Mouse (Mus musculus) urinary bladder, postnatal 36 days (tissue): ENCODE data around the gene Mtm1.

Experiments used
- DNase-seq, 2 experiments: peaks; one replicate each; pipeline ENCODE4 v3.0.0; 2022; ENCODE audit warnings: low spot score in 2 of 2, mixed read lengths in 1 of 2

The Mtm1 gene

GRCm38 (mm10) chrX:71210467-71210866 lies at the start of gene Mtm1:
Gene Mtm1 (plus strand): TSS chrX:71210767.
- no peak for DNase-seq

DNA sequence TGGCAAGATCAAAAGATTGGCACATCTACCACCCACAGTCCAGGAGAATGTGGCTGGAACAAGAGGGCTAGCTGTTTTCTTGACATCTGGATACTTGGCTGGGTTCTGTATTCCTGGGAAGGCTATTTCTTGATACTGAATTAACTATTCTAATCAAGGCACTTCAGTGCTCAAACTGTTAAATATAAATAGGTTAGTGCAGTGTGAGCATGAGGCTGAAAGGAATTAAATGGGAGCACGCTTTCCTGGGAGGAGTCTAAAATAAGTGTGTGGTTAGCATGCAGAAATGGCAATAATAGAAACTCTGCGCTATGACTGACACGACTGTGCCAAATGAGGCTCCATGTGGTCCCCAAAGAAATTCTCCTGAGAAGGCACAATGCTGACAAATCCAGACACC lies 29.0 kb upstream of the Mtm1 start:
- no peak for DNase-seq

DNA sequence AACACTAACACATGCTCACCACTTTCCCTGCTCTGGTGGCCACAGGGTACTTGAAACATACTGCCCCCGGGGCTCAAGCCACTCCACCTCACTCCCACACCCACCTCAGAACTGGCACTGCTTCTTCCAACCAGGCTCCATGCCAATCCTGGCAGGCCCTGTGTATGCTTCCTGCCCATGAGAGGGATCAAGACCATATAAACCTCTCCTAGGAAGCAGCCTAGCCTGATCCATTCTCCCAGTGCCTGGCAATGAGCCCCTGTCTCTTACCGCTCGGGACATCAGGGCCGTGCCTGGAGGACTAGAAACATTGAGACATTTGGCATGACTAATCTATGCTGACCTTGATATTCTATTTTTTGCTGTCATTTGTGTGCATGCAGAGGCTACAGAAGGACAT lies 26.9 kb upstream of the Mtm1 start:
- peak in 1 of 2 experiments; percentile 25 for DNase-seq

- DNase-seq: no peak
These were observed 24.2 kb upstream of the Mtm1 start for GRCm38 (mm10) chrX:71186396-71186795.

GRCm38 (mm10) chrX:71204776-71205175 lies 5.8 kb upstream of the Mtm1 start:
- DNase-seq: no peak

DNA sequence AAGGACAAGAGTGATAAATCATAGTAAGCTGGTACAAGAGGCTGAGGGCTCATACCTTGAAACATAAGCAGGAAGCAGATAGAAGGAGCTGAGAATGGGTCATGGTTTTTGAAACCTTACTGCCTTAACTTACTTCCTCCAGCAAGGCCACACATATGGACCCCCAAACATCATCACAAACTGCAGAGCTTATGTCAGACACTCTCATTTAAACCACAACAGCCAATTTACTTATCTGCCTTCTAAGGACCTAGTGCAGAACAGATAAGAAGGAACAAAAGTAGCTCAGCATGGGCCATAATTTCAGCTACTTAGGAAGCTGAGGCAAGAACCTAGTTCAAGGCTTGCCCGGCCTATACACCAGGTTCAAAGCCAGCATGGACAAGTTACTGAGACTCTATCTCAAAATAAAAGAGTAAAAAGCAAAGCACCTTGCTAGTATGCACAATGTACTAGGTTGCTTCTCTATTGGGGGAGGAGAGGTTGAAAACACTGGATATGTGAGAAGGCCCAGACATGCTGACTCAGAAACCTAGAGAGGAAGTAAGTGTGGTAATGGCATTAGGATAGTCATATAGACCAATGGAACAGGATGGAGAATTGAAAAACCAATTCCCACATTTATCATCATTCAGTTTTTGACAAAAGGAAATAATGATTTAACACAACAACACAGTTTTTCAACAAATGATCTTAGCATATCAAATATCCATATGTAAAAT lies 4.6 kb upstream of the Mtm1 start:
- no peak for DNase-seq

DNA sequence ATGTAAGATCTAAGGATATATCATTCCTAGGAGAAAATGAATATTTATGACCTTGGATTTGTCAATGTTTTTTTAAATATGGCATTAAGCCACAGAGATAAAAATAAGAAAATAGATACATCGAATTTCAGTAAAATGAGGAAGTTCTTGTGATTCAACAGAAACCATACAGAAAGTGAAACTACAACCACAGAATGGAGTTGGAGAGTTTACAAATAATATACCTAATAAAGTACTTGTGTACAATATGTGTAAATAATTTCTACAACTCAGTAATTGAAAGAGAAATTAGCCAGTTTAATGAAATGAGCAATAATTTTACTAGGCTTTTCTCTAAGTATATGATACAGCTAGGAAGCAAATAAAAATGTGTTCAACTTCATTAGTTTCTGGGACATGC lies 4.0 kb upstream of the Mtm1 start:
- no peak for DNase-seq

- no peak for DNase-seq
These were observed 2.3 kb downstream of the Mtm1 start for GRCm38 (mm10) chrX:71212911-71213310.

- DNase-seq: peak; percentile 69 to 88
These were observed 4.0 kb downstream of the Mtm1 start for GRCm38 (mm10) chrX:71214441-71215112.

- DNase-seq: peak; percentile 10 to 25
These were observed 4.6 kb downstream of the Mtm1 start for GRCm38 (mm10) chrX:71215113-71215708.

DNA sequence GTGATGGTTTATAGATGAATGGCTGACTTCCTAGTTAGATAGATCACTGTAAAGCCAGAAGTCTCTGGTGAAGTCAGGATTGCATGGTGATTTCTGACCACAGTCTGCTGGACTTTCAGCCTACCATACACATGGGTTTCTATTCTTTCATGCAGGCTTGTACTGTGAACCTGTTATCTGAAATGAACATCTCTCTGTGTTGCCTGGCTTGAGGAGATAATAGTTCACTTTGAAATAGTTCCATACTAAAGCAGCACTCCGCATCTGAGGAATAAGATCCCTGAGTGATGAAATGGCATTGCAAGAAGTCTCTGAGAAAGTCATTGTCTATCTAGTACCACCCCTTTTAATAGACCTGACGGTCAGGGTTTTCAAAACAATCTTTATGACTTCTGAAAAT lies 6.3 kb downstream of the Mtm1 start:
- no peak for DNase-seq

DNA sequence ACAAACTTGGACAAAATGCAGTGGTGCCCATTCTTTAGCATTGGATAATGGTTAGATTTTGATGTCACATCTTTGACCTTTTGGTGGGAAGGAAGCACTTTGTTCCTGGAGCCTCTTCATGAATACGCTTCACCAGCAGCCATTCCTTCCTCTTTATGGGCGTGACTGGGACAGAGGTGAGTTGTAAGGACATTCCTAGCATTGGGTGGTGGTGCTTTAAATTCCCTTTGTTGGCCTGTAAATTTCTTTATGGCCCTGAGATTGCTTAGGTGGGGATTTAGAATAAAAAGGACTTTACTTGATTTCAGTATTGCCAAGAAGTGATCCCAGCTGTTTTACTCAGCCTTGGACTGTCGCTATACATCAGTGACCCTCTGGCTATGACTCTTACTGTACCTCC lies 8.3 kb downstream of the Mtm1 start:
- DNase-seq: no peak

- DNase-seq: peak in 1 of 2 experiments; percentile 11
These were observed 10.3 kb downstream of the Mtm1 start for GRCm38 (mm10) chrX:71220896-71221295.

- DNase-seq: no peak
These were observed 12.3 kb downstream of the Mtm1 start for GRCm38 (mm10) chrX:71222648-71223408.

DNA sequence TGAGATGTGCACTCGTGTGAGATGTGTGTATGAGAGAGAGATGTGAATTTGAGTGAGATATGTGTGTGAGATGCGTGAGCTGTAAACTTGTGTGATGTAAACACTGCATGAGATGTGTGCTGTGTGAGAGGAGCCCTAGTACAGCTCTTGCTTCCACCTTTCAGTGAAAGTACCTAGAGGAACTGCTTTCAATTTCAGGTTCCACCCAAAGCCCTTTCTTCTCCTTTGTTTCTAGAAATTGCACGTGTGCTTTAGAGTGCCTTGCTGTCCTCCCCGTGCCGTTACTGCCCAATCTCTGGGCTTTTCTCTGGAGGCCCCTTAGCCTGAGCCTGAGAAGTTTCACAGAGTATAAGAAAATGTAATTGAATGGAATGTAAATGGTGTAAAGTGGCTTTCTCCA lies 16.3 kb downstream of the Mtm1 start:
- no peak for DNase-seq

- DNase-seq: no peak
These were observed 17.6 kb downstream of the Mtm1 start for GRCm38 (mm10) chrX:71228200-71228599.

- DNase-seq: no peak
These were observed 20.3 kb downstream of the Mtm1 start for GRCm38 (mm10) chrX:71230847-71231246.

GRCm38 (mm10) chrX:71256422-71256821 lies 45.9 kb downstream of the Mtm1 start:
- no peak for DNase-seq

GRCm38 (mm10) chrX:71260857-71261256 lies 50.3 kb downstream of the Mtm1 start:
- no peak for DNase-seq

DNA sequence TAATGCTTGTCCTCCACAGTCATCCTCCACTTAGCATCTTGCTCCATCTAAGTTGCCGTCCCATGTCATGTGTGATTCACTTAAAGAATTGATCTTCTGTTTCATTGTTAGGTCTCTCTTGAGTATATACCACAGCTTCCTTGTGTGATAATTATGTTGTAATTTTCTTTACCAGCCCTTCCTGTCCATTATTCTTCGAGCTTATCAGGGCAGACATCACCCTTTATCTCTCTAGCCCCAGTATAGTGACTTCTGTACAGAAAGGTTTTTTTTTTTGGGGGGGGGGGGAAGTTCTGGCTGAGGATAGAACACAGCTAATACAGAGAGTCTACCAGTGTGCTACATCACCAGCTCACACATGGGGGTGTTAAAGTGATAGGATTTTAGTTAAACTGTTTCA lies 53.7 kb downstream of the Mtm1 start:
- DNase-seq: no peak

DNA sequence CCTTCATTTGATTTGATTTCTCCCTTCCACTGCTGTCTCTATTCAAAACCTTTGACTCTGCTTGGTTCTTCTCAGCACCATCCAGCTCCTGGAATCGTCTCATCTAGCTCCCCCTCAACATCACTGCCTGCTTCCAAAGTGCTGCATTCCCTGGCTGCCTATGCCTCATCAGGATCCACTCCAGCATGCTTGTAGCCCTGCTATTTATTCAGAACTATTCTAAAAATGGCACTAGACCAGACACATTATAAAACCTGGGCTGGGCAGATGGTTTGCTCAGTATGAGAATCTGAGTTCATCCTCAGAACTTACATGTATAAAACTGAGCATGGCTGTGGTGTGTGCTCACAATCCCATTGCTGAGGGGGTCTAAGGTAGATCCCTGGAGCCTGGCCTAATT lies 58.4 kb downstream of the Mtm1 start:
- DNase-seq: no peak

- DNase-seq: no peak
These were observed 63.6 kb downstream of the Mtm1 start for GRCm38 (mm10) chrX:71274150-71274549.
